Mouse (Mus musculus): ENCODE results near the gene Per2.

Per2 gene

DNA sequence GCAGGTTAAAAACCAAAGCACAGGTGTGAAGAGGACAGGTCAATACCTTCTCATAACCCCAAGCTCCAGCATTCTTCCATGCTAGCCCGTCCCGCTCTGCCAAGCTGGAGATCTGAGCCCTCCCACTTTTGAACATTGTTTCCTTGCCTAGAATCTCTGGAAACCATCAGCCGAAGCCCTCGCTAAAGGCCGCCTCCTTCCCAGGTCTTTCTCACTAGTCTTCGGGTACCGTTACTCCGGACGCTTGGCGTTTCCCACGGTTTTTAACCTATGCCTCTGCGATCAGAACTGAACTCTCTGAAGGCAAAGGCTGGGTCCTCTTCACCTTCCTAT lies 61.2 kb downstream of the Per2 start:
- CTCF ChIA-PET: interaction anchor here (0.6 kb wide), 1 partner anchor 1504 kb away, joined by 4 read pairs; no protein-coding TSS in a partner anchor

DNA sequence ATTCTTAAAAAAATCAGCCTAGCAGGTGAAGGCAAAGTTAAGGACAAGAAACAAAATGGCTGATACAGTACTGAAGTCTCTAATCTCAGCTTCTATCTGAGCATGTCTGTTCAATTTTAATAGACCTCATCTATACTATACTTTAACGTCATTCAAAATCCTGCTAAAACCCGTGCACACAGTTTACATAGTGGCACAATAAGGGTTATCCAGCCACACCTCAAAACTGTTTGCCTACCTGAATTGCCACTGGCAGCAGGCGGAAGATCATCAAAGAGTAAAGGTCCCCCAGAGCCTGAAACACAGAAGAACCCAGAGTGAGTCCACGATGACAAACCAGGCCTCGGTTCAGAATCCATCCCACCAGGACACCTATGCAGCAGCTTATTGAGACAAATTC lies 68.8 kb downstream of the Per2 start:
- CTCF ChIA-PET: no interaction called here

- CTCF ChIA-PET: no interaction called here
Observed at GRCm38 (mm10) chr1:91381091-91381471, 78.0 kb downstream of the Per2 start.

GRCm38 (mm10) chr1:91380453-91381090 lies 78.6 kb downstream of the Per2 start:
- CTCF ChIA-PET: no interaction called here

DNA sequence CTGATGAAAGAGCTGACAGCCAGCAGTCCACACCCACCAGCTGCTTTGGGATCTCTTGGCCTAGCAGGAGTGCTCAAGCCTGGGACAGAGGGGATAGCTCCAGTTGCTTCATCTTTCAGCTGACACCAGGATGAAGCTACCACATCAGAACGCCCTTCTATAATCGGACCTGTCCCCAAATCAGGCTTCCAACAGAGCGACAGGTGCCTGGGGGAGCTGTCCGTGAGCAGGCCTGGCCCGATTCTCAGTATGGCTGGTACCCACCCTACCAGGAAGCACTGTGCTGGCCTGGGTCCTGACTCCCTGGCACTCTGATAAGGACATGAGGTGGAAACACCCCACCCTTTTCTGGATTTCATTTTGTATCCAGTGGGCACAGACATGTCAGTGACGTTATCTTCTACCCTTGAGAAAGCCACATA lies 85.7 kb downstream of the Per2 start:
- CTCF ChIA-PET: no interaction called here

DNA sequence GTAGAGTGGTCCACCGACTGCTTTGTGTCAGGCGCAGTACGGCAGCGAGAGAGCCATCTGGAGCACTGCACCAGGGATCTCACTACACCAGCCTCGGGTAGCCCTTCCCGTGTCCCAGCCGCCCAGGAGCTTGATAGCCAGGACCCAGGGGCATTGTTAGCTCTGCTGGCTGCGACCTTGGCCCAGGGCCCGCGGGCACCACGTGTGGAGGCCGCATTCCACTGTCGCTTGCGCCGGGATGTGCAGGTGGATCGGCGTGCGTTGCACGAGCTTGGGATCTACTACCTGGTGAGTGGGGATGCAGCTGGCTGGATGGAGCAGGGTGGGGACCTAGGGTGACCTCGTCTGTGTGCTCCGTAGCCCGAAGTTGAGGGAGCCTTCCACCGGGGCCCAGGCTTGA lies 89.1 kb downstream of the Per2 start:
- CTCF ChIA-PET: no interaction called here

GRCm38 (mm10) chr1:91369408-91369807 lies 89.7 kb downstream of the Per2 start:
- CTCF ChIA-PET: no interaction called here

DNA sequence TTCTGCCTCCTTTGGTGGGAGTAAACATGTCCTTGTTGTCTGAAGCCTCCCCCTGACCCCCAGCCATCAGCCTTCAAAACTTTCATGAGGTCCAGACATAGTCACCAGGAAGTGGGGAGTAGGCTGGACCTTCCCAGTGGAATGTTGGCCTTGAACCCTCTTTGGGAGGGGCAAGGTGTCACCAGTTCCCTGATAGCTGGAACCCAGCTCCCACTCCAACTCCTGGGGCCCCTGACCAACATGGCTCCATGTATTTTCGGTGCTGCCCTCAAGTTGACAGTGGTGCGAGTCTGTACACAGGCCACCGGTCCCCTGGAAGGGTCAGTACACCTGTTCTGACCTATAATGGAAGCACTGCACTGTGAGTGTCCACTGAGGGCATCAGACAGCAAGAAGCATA lies 91.8 kb downstream of the Per2 start:
- CTCF ChIA-PET: no interaction called here

DNA sequence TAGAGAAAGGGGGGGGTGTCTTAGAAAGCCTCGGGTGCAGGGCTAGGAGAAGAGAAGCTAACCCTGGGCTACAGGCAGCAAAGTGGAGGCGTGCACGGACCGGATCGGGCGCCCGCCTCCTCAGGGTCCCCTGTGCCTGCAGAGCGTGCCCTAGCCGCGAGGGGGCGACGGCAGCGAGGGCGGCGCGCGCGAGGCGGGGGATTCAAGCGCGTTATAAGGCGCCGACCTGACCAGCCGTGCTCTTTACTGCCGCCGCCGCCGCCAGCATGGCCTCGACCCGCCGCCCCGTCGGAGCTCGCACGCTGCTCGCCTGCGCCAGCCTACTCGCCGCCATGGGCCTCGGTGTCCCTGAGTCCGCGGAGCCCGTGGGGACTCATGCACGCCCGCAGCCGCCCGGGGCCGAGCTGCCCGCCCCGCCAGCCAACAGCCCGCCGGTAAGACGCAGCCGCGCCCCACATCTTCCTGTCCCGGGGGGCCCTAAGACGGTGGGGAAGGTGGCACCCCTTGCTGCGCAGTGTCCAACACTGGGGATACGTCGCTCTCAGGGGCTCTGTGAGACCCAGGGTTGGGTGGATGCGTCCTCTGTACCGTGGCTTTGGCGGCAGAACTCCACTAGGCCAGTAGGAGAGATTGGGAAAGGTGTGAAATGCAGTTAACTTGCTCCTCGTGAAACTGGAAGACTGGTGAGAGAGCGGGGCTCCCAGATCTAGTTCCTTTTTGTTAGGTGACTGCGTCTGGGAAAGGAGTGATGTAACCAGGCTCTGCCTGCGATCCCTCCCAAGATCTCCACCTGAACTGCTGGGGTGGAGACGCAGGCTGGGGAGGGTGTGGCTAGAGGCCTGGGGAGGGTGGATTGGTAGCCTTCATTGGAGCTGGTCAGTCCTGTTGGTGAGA lies 92.7 kb downstream of the Per2 start, which contains the start of gene Erfe:
Erfe (plus strand) TSS at position 216 of the 894 bp plus-strand sequence.
- CTCF ChIA-PET: interaction anchor here (0.7 kb wide), 1 partner anchor 898 kb away, joined by 3 read pairs; no protein-coding TSS in a partner anchor
